Mouse (Mus musculus) gastrocnemius, postnatal 36 days (tissue): ENCODE results near the gene Ints14. TPM values are rescaled to one million over a fixed set of nuclear protein-coding genes. Genes with fewer than 3 reads are reported as not detected.
"Not testable (repeated sequence)": the region's sequence is repeated elsewhere in the genome, so short reads cannot be mapped to it uniquely, and the experiment has no call there.

Source experiments
- DNase-seq, 2 experiments: peaks; one replicate each; pipeline ENCODE4 v3.0.0; 2022
- intact Hi-C: fragments of 180-260 bp; cut with DNase I; formaldehyde crosslinking; loops from one replicate; pipeline ENCODE4 v1.15.1; 2025
- total RNA-seq, 2 experiments: library from RNA; stranded (reverse); gene quantifications; 2 replicates each; pipeline ENCODE4 v1.2.3; 2021

The Ints14 gene
- total RNA-seq, 2 experiments from 2014 or later = 16.0 to 16.3 TPM

- DNase-seq = no peak
These were observed 13.1 kb upstream of the Ints14 start for GRCm38 (mm10) chr9:64947483-64948095.

GRCm38 (mm10) chr9:64951161-64951657 lies 9.5 kb upstream of the Ints14 start, which contains the start of gene Slc24a1:
Slc24a1 (minus strand) TSS chr9:64951607.
- DNase-seq = no peak
- intact Hi-C loops = no loop called here

More at GRCm38 (mm10) chr9:64947483-64948095, 13.1 kb upstream of the Ints14 start:
- intact Hi-C loops = no loop called here

GRCm38 (mm10) chr9:64952055-64952454 lies 8.7 kb upstream of the Ints14 start:
- DNase-seq = no peak
- intact Hi-C loops = no loop called here

- intact Hi-C loops = no loop called here
- no peak for DNase-seq
These were observed 7.5 kb upstream of the Ints14 start for GRCm38 (mm10) chr9:64953190-64953589.

GRCm38 (mm10) chr9:64956337-64956736 lies 4.4 kb upstream of the Ints14 start:
- intact Hi-C loops = no loop called here
- DNase-seq = no peak

- no peak for DNase-seq
- intact Hi-C loops = no loop called here
These were observed 3.4 kb upstream of the Ints14 start for GRCm38 (mm10) chr9:64957276-64957675.

GRCm38 (mm10) chr9:64960978-64961320 lies 244 bp downstream of the Ints14 start:
- DNase-seq = no peak
- intact Hi-C loops = loop anchor here (5.0 kb wide), 1 partner anchor 184 kb away; no protein-coding TSS in a partner anchor

GRCm38 (mm10) chr9:64980548-64980947 lies 19.8 kb downstream of the Ints14 start:
- DNase-seq = no peak
- intact Hi-C loops = no loop called here

GRCm38 (mm10) chr9:64981904-64982303 lies 21.2 kb downstream of the Ints14 start:
- DNase-seq = no peak
- intact Hi-C loops = no loop called here

- intact Hi-C loops = no loop called here
- no peak for DNase-seq
These were observed 24.5 kb downstream of the Ints14 start for GRCm38 (mm10) chr9:64985037-64985794.

- DNase-seq = no peak
- intact Hi-C loops = no loop called here
These were observed 25.1 kb downstream of the Ints14 start for GRCm38 (mm10) chr9:64985807-64986206.

- intact Hi-C loops = no loop called here
These were observed 26.9 kb downstream of the Ints14 start for GRCm38 (mm10) chr9:64987651-64988050.

GRCm38 (mm10) chr9:64988443-64988842 lies 27.7 kb downstream of the Ints14 start:
- intact Hi-C loops = no loop called here
- no peak for DNase-seq

More at GRCm38 (mm10) chr9:64987651-64988050, 26.9 kb downstream of the Ints14 start:
- DNase-seq = no peak

GRCm38 (mm10) chr9:64990291-64990690 lies 29.6 kb downstream of the Ints14 start:
- DNase-seq = no peak
- intact Hi-C loops = no loop called here

- DNase-seq, intact Hi-C loops: not testable (repeated sequence)
These were observed 34.8 kb downstream of the Ints14 start for GRCm38 (mm10) chr9:64995464-64995863.

GRCm38 (mm10) chr9:65001481-65001880 lies 40.8 kb downstream of the Ints14 start:
- DNase-seq = no peak
- intact Hi-C loops = no loop called here

- DNase-seq = no peak
- intact Hi-C loops = no loop called here
These were observed 45.0 kb downstream of the Ints14 start for GRCm38 (mm10) chr9:65005737-65006136.

GRCm38 (mm10) chr9:65010632-65011031 lies 49.9 kb downstream of the Ints14 start:
- intact Hi-C loops = loop anchor here (5.0 kb wide), 1 partner anchor 112 kb away; no protein-coding TSS in a partner anchor
- no peak for DNase-seq

- no peak for DNase-seq
- intact Hi-C loops = loop anchor here (5.0 kb wide), 1 partner anchor 111 kb away; no protein-coding TSS in a partner anchor
These were observed 50.6 kb downstream of the Ints14 start for GRCm38 (mm10) chr9:65011304-65011703.

- intact Hi-C loops = no loop called here
- DNase-seq = no peak
These were observed 54.9 kb downstream of the Ints14 start for GRCm38 (mm10) chr9:65015461-65016222.
